Mouse (Mus musculus) neural tube, embryonic 11.5 days (tissue): Measurements from ENCODE around the gene Plekhj1. TPM values are rescaled to one million over a fixed set of nuclear protein-coding genes. Genes with fewer than 3 reads are reported as not detected.

Source experiments
- ATAC-seq: fragments of 200-750 bp; cut with Nextera tagmentation; 2 replicates; pipeline ENCODE4 v1.8.0; 2017; ENCODE audit warnings: moderate number of reproducible peaks, mild to moderate bottlenecking, moderate TSS enrichment, moderate library complexity; ENCODE audit not compliant: insufficient read depth, low FRiP score, low TSS enrichment
- DNase-seq: peaks from one replicate; pipeline ENCODE4 v3.0.0-alpha.2; 2015; ENCODE audit warnings: low spot score
- H3K27ac ChIP-seq: fragments of 300-500 bp; sonication (generic); 2 replicates; pipeline ENCODE4 v1.5.1; 2014; ENCODE audit warnings: low read depth, mild to moderate bottlenecking, low read length
- H3K27me3 ChIP-seq: fragments of 300-500 bp; sonication (generic); 2 replicates; pipeline ENCODE4 v1.6.1; 2014; ENCODE audit warnings: mild to moderate bottlenecking, low read length, mixed read lengths; ENCODE audit not compliant: control insufficient read depth, insufficient read depth
- H3K36me3 ChIP-seq: fragments of 300-500 bp; sonication (generic); 2 replicates; pipeline ENCODE4 v1.6.1; 2014; ENCODE audit warnings: mild to moderate bottlenecking, low read length, moderate library complexity, mixed read lengths; ENCODE audit not compliant: control insufficient read depth, insufficient read depth
- H3K4me1 ChIP-seq: fragments of 300-500 bp; sonication (generic); 2 replicates; pipeline ENCODE4 v1.6.1; 2014; ENCODE audit warnings: low read length, mixed read lengths; ENCODE audit not compliant: control insufficient read depth, insufficient read depth
- H3K4me2 ChIP-seq: fragments of 300-500 bp; sonication (generic); 2 replicates; pipeline ENCODE4 v1.6.1; 2014; ENCODE audit warnings: low read depth, mild to moderate bottlenecking, moderate library complexity
- H3K4me3 ChIP-seq: fragments of 300-500 bp; sonication (generic); 2 replicates; pipeline ENCODE4 v1.5.1; 2014; ENCODE audit warnings: low read depth, low read length
- H3K9ac ChIP-seq: fragments of 300-500 bp; sonication (generic); 2 replicates; pipeline ENCODE4 v1.6.1; 2014; ENCODE audit warnings: mild to moderate bottlenecking, low read length
- H3K9me3 ChIP-seq: fragments of 300-500 bp; sonication (generic); 2 replicates; pipeline ENCODE4 v1.6.1; 2016; ENCODE audit warnings: low read length; ENCODE audit not compliant: control insufficient read depth
- WGBS: fragments of 180-500 bp; shearing (Covaris S2); extraction: QIAGEN DNeasy Blood & Tissue Kit; methylation state at CpG from one replicate; pipeline ENCODE4 v1.1.7; 2014; 5-methylcytosine and 5-hydroxymethylcytosine counted together
- polyA plus RNA-seq: library from polyadenylated mRNA; unstranded; fragments of >200 nt; fragmentation: Nextera tagmentation; extraction: Ambion mirVana; gene quantifications from 2 replicates; pipeline ENCODE4 v1.2.1, GENCODE M21; 2014

Gene Plekhj1
- polyA plus RNA-seq, 1 experiment from 2014 or later, result 153 TPM

GRCm38 (mm10) chr10:80827870-80828420 is 29.5 kb upstream of the Plekhj1 start:
- peaks cover 16% of the 10 kb centered on the region for H3K4me1 ChIP-seq
- no peaks in the 10 kb centered on the region for H3K27me3 ChIP-seq
- H3K27ac ChIP-seq, result no peak overlapping the region
- no peaks in the 10 kb centered on the region for H3K9me3 ChIP-seq
- H3K9ac ChIP-seq, result peak overlapping the region; percentile 92
- DNase-seq (no peak), ATAC-seq (no peak)
- peaks cover 4% of the 10 kb centered on the region for H3K36me3 ChIP-seq
- peak overlapping the region; percentile 81 for H3K4me3 ChIP-seq
- 84% methylated on average over 9 of the region's 10 CpGs for WGBS
- H3K4me2 ChIP-seq, result peak overlapping the region; percentile 96

DNA sequence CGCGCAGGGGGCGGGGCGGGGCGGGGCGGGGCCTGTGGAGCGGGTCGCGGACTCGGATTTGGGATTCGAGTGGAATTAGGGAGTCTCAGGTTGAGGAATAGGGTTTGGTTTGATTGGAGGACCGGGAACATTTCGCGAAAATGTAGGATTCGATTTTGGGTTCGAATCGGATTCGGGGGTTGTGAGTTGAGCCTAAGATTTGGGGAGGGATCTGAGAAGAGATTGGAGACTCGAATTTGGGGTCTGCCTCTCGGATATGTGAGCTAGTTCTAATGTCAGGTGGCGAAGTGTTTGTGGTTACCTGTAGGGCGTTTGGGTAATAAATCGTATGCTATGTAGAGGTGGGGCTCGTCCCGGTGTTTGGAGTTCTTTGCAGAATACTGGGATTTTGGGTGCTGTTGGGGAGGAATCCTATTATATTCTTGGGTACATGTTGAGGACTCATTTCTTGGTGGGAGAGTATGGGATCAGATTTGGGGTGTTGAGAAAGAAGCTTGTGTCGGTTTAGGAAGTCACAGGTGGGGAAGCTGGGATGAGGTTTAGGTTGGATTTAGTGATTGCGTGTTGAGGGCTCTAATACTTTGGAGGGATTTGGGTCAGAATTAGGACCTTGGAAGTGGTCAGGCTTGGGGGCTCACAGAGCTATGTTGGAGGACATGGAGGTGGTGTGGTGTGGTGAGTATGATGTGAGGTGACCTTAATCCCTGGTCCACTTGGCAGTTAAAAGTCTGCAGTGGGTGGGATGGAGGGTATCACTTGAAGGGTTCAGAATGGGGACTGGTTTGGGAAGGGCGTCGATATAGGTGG is 28.8 kb upstream of the Plekhj1 start:
- Histone ChIP-seq H3K4me3 (peak overlapping the region; percentile 81), H3K9ac (peak overlapping the region; percentile 92), H3K27ac (peak overlapping the region; percentile 76), H3K4me2 (peak overlapping the region; percentile 96), H3K27me3 (no peaks in the 10 kb centered on the region), H3K4me1 (peaks cover 16% of the 10 kb centered on the region), H3K9me3 (no peaks in the 10 kb centered on the region), H3K36me3 (peaks cover 4% of the 10 kb centered on the region)
- ATAC-seq (no peak), DNase-seq (no peak)
- 9% methylated on average over 29 of the region's 29 CpGs for WGBS

DNA sequence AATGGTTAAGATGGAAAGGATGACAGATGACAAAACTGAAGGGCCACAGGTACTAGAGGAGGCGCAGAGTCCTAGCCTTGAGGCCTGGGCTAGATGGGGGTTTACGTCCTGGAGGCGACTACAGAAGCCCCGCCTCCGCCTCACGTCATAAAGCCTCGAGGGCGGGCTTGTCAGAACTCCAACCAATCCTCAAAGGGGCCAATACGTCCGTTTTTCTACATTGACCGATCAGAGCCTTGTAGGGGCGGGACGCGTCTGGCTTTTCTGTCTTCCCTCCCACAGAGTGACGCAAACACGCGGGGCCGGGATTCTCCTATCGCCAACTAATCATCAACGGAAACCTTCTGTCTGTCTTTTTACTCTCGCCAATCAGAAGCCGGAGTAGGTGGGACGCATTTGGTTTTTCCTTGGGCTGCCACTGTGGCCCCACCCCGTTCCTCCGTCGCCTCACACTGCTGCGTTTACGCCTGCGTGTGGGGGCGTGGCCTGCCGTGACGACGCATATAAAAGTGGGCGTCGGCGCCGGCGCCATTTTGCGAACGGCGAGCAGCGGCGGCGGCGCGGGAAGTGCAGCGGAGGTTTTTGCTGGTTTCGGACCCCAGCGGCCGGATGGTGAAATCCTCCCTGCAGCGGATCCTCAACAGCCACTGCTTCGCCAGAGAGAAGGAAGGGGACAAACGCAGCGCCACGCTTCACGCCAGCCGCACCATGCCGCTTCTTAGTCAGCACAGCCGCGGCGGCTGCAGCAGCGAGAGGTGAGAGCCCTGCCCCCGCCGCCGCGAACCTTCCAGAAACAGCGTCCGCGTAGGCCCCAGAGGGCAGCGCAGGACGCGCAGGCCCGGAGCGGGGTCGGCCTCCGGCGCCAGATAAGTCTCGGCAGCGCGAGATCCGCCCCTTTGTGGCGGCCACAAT is 28.0 kb upstream of the Plekhj1 start, which contains the start of gene Oaz1:
Gene Oaz1, plus strand, starts transcription at position 506 of the 912 bp plus-strand sequence.
- Histone ChIP-seq H3K27ac (peak within 1 kb of the TSS; percentile 76), H3K27me3 (no peaks in the 10 kb centered on the region), H3K4me1 (peaks cover 14% of the 10 kb centered on the region), H3K9ac (peak within 1 kb of the TSS; percentile 92), H3K9me3 (no peaks in the 10 kb centered on the region), H3K4me3 (peak within 1 kb of the TSS; percentile 81), H3K4me2 (peak within 1 kb of the TSS; percentile 96), H3K36me3 (peaks cover 4% of the 10 kb centered on the region)
- ATAC-seq (peak; percentile 95), DNase-seq (peak; percentile 99)
- under 1% methylated on average over 74 of the region's 82 CpGs for WGBS

- H3K4me1 ChIP-seq, result peaks cover 8% of the 10 kb centered on the region
- ATAC-seq, result no peak
- no peak overlapping the region for H3K4me3 ChIP-seq
- H3K27ac ChIP-seq, result no peak overlapping the region
- WGBS, result 78% methylated on average over 2 of the region's 2 CpGs
- H3K4me2 ChIP-seq, result no peak overlapping the region
- DNase-seq, result no peak
- H3K9me3 ChIP-seq, result no peaks in the 10 kb centered on the region
- H3K36me3 ChIP-seq, result peaks cover 3% of the 10 kb centered on the region
- no peak overlapping the region for H3K9ac ChIP-seq
- H3K27me3 ChIP-seq, result no peaks in the 10 kb centered on the region
Measured at GRCm38 (mm10) chr10:80824827-80825226, 26.4 kb upstream of the Plekhj1 start.

- no peak for ATAC-seq
- no peak overlapping the region for H3K4me3 ChIP-seq
- H3K4me1 ChIP-seq, result peaks cover 8% of the 10 kb centered on the region
- no peak overlapping the region for H3K9ac ChIP-seq
- no peak overlapping the region for H3K4me2 ChIP-seq
- no peak for DNase-seq
- no peaks in the 10 kb centered on the region for H3K9me3 ChIP-seq
- WGBS, result 68% methylated on average over 8 of the region's 8 CpGs
- no peaks in the 10 kb centered on the region for H3K27me3 ChIP-seq
- no peak overlapping the region for H3K27ac ChIP-seq
- H3K36me3 ChIP-seq, result no peaks in the 10 kb centered on the region
Measured at GRCm38 (mm10) chr10:80823847-80824643, 25.6 kb upstream of the Plekhj1 start.

- Histone ChIP-seq H3K4me1 (peaks cover 8% of the 10 kb centered on the region), H3K27me3 (no peaks in the 10 kb centered on the region), H3K27ac (no peak overlapping the region), H3K4me3 (no peak overlapping the region), H3K4me2 (no peak overlapping the region), H3K9ac (no peak overlapping the region), H3K9me3 (no peaks in the 10 kb centered on the region), H3K36me3 (no peaks in the 10 kb centered on the region)
- ATAC-seq, result no peak
- DNase-seq, result no peak
- WGBS, result 100% methylated on average over 1 of the region's 1 CpGs
Measured at GRCm38 (mm10) chr10:80823316-80823715, 24.9 kb upstream of the Plekhj1 start.

DNA sequence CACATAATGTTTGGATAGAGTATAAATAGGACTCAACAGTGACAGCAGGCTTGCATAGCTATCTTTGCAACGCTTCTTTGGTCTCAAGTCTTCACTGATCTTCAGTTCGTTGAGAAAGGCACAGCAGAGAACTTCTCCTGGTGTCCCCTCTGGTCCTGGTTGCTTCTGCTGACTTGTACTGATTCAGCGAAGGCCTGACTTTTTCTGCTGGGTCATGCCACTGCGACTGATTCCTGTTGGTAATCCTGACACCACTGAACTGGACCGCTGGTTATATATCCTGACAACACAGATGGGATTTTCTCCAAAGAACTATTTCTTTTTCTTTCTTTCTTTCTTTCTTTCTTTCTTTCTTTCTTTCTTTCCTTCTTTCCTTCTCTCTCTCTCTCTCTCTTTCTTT is 24.1 kb upstream of the Plekhj1 start:
- peaks cover 3% of the 10 kb centered on the region for H3K4me1 ChIP-seq
- no peak for DNase-seq
- no peak for ATAC-seq
- no peak overlapping the region for H3K27ac ChIP-seq
- no peaks in the 10 kb centered on the region for H3K36me3 ChIP-seq
- H3K4me2 ChIP-seq, result no peak overlapping the region
- WGBS, result 93% methylated on average over 5 of the region's 5 CpGs
- H3K9me3 ChIP-seq, result no peaks in the 10 kb centered on the region
- no peak overlapping the region for H3K9ac ChIP-seq
- no peaks in the 10 kb centered on the region for H3K27me3 ChIP-seq
- H3K4me3 ChIP-seq, result no peak overlapping the region

DNA sequence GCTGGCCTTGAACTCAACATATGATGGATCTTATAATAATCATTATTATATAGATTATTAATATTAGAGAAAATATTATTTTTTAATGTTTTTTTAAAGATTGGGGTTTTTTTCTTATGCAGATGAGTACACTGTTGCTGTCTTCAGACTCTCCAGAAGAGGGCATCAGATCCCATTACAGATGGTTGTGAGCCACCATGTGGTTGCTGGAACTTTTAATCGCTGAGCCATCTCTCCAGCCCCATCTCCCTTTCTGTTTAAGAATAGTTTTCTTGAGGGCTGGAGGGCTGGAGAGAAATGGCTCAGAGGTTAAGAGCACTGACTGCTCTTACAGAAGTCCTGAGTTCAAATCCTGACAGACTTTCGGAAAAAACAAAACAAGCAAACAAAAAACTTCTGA is 23.6 kb upstream of the Plekhj1 start:
- no peak for ATAC-seq

More for the DNA sequence above, 23.6 kb upstream of the Plekhj1 start:
- Histone ChIP-seq H3K4me3 (no peak overlapping the region), H3K27ac (no peak overlapping the region), H3K27me3 (no peaks in the 10 kb centered on the region), H3K4me1 (no peaks in the 10 kb centered on the region), H3K9ac (no peak overlapping the region), H3K9me3 (no peaks in the 10 kb centered on the region), H3K4me2 (no peak overlapping the region), H3K36me3 (no peaks in the 10 kb centered on the region)
- no peak for DNase-seq
- WGBS, result 49% methylated on average over 2 of the region's 2 CpGs
